Mouse (Mus musculus): ENCODE results near the gene Upk2. TPM values are rescaled to one million over a fixed set of nuclear protein-coding genes. Genes with fewer than 3 reads are reported as not detected.

Gene Upk2
- polyA plus RNA-seq (2016; fragmentation: Nextera tagmentation; extraction: Ambion mirVana): not detected in 2 replicates

GRCm38 (mm10) chr9:44454891-44455220 lies at the start of gene Upk2:
TSS of gene Upk2 (minus strand) at chr9:44454976.
- Histone ChIP-seq H3K36me3 (no peaks in the 10 kb centered on the region), H3K4me1 (peaks cover 43% of the 10 kb centered on the region), H3K4me3 (no peak within 1 kb of the TSS), H3K27me3 (ENCODE audit: low read depth, poor library complexity, severe bottlenecking) (peaks cover 39% of the 10 kb centered on the region), H3K27ac (replicated peaks) (peak within 1 kb of the TSS; percentile 52; the same call in 1 of the 2 replicates), H3K9me3 (replicated peaks) (no peaks in the 10 kb centered on the region)
- DNase-seq (ENCODE audit: low spot score): no peak
- WGBS: 16% methylated on average over 4 of the region's 4 CpGs

- WGBS: 2% methylated on average over 4 of the region's 4 CpGs
- peak; percentile 74 for DNase-seq (ENCODE audit: low spot score)
- H3K36me3 ChIP-seq: peaks cover 34% of the 10 kb centered on the region
- H3K9me3 ChIP-seq (replicated peaks): no peaks in the 10 kb centered on the region
- H3K4me1 ChIP-seq: peaks cover 56% of the 10 kb centered on the region
- H3K4me3 ChIP-seq: peak overlapping the region; percentile 0; the same call in 1 of the 2 replicates
- H3K27ac ChIP-seq (replicated peaks): no peak overlapping the region
- peaks cover 34% of the 10 kb centered on the region for H3K27me3 ChIP-seq (ENCODE audit: low read depth, poor library complexity, severe bottlenecking)
These were observed 47.2 kb upstream of the Upk2 start for GRCm38 (mm10) chr9:44502006-44502405.

DNA sequence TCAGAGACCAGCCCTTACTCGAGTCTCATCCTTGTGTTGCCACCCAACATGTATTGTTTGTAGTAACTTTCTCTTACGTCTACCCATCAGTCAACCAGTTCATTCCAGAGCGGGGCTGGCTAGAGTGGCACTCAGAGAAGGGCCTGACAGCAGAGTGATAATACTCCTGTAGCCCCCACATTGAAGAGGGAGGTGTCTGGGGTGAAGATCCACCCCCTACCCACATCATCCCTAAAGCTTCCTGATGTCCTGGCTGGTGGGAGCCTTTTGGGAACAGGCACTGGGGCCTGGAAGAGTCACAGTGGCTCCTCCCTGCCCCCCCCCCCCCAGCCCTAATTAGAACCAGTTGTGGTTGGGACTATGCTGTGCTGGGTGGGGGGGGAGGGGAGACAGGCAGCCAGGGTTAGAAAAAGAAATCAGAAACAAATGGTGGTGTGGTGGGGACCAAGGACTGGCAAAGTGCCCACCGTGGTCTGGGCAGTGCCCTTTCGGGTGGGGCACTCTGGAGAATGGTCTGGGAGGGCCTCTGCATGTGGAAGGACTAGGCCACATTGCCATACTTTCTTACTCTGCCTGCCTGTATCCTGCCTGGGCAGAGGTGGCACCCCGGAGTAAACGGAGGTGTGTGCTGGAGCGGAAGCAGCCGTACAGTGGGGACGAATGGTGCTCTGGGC lies 46.6 kb upstream of the Upk2 start:
- Histone ChIP-seq H3K4me1 (peaks cover 62% of the 10 kb centered on the region), H3K27ac (replicated peaks) (no peak overlapping the region)
- DNase-seq (ENCODE audit: low spot score): no peak

DNA sequence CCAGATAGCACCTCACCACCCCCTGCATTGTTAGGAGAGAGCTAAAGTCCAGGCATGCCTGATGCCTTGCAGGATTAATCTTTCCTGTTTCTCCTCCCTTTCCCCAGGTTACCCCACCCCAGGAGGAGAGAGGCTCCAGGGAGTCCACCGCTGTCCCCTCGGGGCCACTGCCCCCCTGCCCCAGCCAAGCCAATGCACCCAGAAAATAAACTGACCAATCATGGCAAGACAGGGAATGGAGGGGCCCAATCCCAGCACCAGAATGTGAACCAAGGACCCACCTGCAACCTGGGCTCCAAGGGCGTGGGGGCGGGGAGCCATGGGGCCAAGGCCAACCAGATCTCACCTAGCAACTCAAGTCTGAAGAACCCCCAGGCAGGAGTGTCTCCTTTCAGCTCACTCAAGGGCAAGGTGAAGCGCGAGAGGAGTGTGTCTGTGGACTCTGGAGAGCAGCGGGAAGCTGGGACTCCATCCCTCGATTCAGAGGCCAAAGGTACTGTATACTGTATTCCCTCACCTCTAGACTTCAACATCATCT lies 45.9 kb upstream of the Upk2 start:
- Histone ChIP-seq H3K9me3 (replicated peaks) (no peaks in the 10 kb centered on the region), H3K27me3 (ENCODE audit: low read depth, poor library complexity, severe bottlenecking) (peaks cover 42% of the 10 kb centered on the region), H3K4me3 (0 out of 2 replicates have a peak overlapping the region, but pooled peaks have one; percentile 7), H3K27ac (replicated peaks) (no peak overlapping the region), H3K36me3 (peaks cover 21% of the 10 kb centered on the region), H3K4me1 (peaks cover 60% of the 10 kb centered on the region)
- 47% methylated on average over 8 of the region's 8 CpGs for WGBS
- DNase-seq (ENCODE audit: low spot score): no peak

More for the DNA sequence above, 46.6 kb upstream of the Upk2 start:
- WGBS: 49% methylated on average over 10 of the region's 10 CpGs
- Histone ChIP-seq H3K9me3 (replicated peaks) (no peaks in the 10 kb centered on the region), H3K36me3 (peaks cover 27% of the 10 kb centered on the region), H3K4me3 (0 out of 2 replicates have a peak overlapping the region, but pooled peaks have one; percentile 0), H3K27me3 (ENCODE audit: low read depth, poor library complexity, severe bottlenecking) (peaks cover 41% of the 10 kb centered on the region)

DNA sequence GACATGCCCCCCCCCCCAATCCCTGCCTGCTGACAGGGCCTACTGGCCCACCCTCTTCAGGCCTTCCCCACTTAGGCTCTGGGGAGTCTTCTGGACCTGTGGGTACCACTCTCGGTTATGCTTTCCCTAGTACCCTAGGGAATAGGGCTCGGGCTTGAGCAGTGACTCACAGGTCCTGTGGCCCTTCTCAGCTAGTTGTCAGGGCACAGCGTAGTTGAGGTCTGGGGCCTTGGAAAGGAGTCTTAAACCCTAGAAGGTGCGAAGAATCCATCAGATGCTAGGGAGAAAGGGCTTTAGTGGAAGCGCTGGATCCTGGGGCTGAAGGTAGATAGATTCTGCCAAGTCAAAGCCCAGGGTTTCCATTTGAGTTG lies 45.4 kb upstream of the Upk2 start:
- peak overlapping the region; percentile 58 for H3K4me3 ChIP-seq
- peaks cover 16% of the 10 kb centered on the region for H3K36me3 ChIP-seq
- peak overlapping the region; percentile 84 for H3K27ac ChIP-seq (replicated peaks)
- no peak for DNase-seq (ENCODE audit: low spot score)
- no peaks in the 10 kb centered on the region for H3K9me3 ChIP-seq (replicated peaks)
- 32% methylated on average over 5 of the region's 5 CpGs for WGBS
- peaks cover 63% of the 10 kb centered on the region for H3K4me1 ChIP-seq
- H3K27me3 ChIP-seq (ENCODE audit: low read depth, poor library complexity, severe bottlenecking): peaks cover 44% of the 10 kb centered on the region

GRCm38 (mm10) chr9:44499356-44500162 lies 44.8 kb upstream of the Upk2 start:
- DNase-seq (ENCODE audit: low spot score): no peak
- Histone ChIP-seq H3K27me3 (ENCODE audit: low read depth, poor library complexity, severe bottlenecking) (peaks cover 49% of the 10 kb centered on the region), H3K9me3 (replicated peaks) (no peaks in the 10 kb centered on the region), H3K36me3 (peaks cover 13% of the 10 kb centered on the region), H3K27ac (replicated peaks) (peak overlapping the region; percentile 84), H3K4me1 (peaks cover 69% of the 10 kb centered on the region), H3K4me3 (peak overlapping the region; percentile 58)
- 11% methylated on average over 20 of the region's 20 CpGs for WGBS

DNA sequence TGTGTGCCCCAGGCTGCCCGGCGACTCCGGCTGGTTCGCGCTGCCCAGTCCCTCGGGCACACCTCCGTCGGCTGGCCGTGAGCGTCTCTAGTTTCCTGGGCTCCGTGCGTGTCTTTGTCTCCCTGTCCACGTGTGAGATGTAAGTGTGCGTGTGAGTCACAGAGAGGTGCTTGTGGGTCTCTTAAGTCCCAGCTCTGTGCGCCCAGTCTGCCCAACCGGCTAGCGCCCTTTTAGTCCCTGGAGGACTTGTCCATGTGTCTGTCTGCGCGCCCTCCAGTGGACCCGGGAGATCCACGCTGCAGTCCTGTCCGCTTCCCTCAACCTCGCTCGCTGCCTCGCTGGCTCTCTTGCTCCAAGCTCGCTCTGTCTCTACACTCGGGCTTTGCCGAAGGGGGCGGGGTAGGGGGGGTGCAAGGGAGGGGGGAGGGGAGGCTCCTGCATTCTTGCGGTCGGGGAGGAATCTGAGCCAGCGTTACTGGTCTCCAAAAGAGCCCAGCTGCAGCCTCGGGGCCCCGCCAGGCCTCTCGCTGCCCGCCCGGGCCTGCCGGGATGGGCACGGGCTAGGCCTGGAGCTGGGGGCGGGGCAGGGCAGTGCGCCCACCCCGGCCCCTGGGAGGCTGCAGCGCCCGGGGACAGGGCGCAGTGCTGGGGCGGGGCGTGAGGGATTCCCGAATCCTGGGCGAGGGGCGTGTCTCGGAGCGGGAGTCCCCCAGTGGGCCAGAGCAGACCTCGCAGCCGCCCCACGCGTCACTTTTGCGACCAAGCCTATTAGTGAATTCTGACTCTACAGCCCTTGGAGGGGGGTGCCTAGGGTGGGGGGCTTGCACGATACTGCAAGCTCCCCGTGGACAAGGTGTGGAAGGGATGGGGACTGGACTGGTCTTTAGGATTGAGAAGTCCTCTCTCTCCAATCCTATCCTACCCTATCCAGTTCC lies 43.9 kb upstream of the Upk2 start:
- peak; percentile 85 for DNase-seq (ENCODE audit: low spot score)
- peak overlapping the region; percentile 58 for H3K4me3 ChIP-seq
- H3K27me3 ChIP-seq (ENCODE audit: low read depth, poor library complexity, severe bottlenecking): peaks cover 49% of the 10 kb centered on the region
- WGBS: under 1% methylated on average over 59 of the region's 59 CpGs
- peaks cover 13% of the 10 kb centered on the region for H3K36me3 ChIP-seq
- peaks cover 77% of the 10 kb centered on the region for H3K4me1 ChIP-seq
- H3K9me3 ChIP-seq (replicated peaks): no peaks in the 10 kb centered on the region
- peak overlapping the region; percentile 84 for H3K27ac ChIP-seq (replicated peaks)

GRCm38 (mm10) chr9:44497624-44498377 lies 43.0 kb upstream of the Upk2 start:
- Histone ChIP-seq H3K36me3 (peaks cover 13% of the 10 kb centered on the region), H3K27me3 (ENCODE audit: low read depth, poor library complexity, severe bottlenecking) (peaks cover 49% of the 10 kb centered on the region), H3K4me1 (peaks cover 86% of the 10 kb centered on the region), H3K4me3 (peak overlapping the region; percentile 58), H3K9me3 (replicated peaks) (no peaks in the 10 kb centered on the region), H3K27ac (replicated peaks) (peak overlapping the region; percentile 84)
- WGBS: 3% methylated on average over 11 of the region's 11 CpGs
- peak; percentile 48 for DNase-seq (ENCODE audit: low spot score)

GRCm38 (mm10) chr9:44496803-44497461 lies 42.2 kb upstream of the Upk2 start:
- no peak for DNase-seq (ENCODE audit: low spot score)
- Histone ChIP-seq H3K27me3 (ENCODE audit: low read depth, poor library complexity, severe bottlenecking) (peaks cover 52% of the 10 kb centered on the region), H3K27ac (replicated peaks) (peak overlapping the region; percentile 4; the same call in 1 of the 2 replicates), H3K4me1 (peaks cover 94% of the 10 kb centered on the region), H3K4me3 (no peak overlapping the region), H3K9me3 (replicated peaks) (no peaks in the 10 kb centered on the region), H3K36me3 (peaks cover 13% of the 10 kb centered on the region)
- 49% methylated on average over 12 of the region's 12 CpGs for WGBS

DNA sequence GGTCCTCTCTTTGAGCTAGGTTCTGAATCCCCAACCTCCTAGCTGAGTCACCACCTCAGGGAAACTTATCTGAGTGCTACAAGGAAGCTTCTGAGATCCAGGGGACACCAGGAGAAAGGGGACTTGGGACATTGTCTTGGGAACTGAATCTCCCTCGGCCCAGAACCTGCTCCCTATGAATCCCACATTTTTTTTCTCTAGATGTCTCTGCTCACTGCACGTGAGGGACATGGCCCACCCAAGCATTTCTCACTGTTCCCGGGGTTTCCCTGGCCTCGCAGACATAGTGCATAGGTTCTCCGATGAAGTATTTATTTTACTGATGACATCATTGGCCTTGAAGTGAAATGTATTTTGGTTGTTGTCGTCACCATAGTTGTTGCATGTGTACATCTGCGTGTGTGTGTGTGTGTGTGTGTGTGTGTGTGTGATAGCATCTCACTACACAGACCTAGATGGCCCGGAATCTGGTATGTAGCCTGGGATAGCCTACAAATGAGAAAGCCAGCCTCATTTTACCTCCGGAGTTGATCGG lies 41.1 kb upstream of the Upk2 start:
- no peak for DNase-seq (ENCODE audit: low spot score)
- Histone ChIP-seq H3K27ac (replicated peaks) (no peak overlapping the region), H3K4me1 (peaks cover 92% of the 10 kb centered on the region), H3K27me3 (ENCODE audit: low read depth, poor library complexity, severe bottlenecking) (peaks cover 50% of the 10 kb centered on the region), H3K36me3 (peaks cover 4% of the 10 kb centered on the region; the same call in 1 of the 2 replicates), H3K9me3 (replicated peaks) (no peaks in the 10 kb centered on the region), H3K4me3 (no peak overlapping the region)
- 91% methylated on average over 10 of the region's 10 CpGs for WGBS

Measured in midbrain, embryonic 10.5 days (tissue).